ENCODE assay signal across 17 mouse cellular contexts in the genomic region with DNA sequence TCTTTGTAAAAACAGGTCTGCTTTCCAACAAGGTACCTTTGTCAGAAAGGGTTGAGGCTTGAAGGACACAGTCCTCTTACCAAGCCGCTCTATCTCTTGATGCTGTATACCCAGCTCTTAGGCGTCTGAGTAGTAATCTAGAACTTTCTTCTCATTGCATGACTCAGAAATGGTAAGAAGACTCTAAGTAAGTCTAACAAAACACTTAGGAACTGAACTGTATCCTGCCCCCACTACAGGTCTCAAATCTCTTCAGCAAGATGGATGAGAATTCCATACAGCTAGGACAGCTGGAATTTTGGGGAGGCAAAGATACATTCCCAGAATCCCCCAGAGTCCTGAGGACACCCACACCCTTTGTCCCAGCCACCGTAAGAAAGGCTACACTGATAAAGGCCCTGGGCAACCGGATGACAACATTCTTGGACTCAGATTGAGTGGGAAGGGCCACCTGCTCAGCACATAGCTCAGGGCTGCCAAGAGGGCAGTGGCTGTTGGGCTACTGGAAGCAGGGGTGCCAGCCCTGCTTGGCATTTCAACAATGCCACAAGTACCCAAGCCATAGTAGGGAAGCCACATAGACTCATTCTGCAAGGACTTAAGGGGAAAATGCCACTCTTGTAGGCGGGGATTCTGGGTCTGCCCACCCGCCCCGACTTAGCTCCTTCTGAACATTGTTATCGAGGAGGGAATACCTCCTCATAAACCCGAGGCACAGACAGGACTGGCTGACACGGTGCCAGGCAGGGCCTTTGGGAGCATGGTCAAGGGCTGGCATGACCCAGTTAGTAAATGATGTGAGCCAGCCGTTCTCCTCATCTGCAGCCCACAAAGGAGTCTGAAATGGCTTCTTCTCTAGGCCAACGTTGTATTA. TPM values are rescaled to one million over a fixed set of nuclear protein-coding genes. Genes with fewer than 3 reads are reported as not detected.
DNase-seq lines count a peak whose midpoint lies in the region; ATAC-seq and TF ChIP-seq lines count a peak whose summit lies in the region.
"Had no signal": no experiment of that assay in that cellular context is flagged by ENCODE, and none has a peak within 500 bp of the region (broad histone marks: within the 10 kb centered on the region; RNA-seq: fewer than 3 reads in every experiment).

No protein-coding gene starts in this region.

- no peaks in the 10 kb centered on the region for H3K79me2 ChIP-seq in myocyte (ENCODE audit: control insufficient read depth, insufficient read depth)

- H3K4me2 ChIP-seq in intestine, embryonic 14.5 days (ENCODE audit: low read length) = no peak overlapping the region
- no peak overlapping the region for H3K4me2 ChIP-seq in intestine, embryonic 15.5 days (replicated peaks)
- peak overlapping the region; percentile 75 for H3K4me2 ChIP-seq in myocyte (ENCODE audit: low read depth)
- H3K4me2 ChIP-seq: forebrain, embryonic 12.5 days; heart, embryonic 15.5 days had no signal

- H3K36me3 ChIP-seq in intestine, embryonic 14.5 days (ENCODE audit: control insufficient read depth, insufficient read depth, low read length) = no peaks in the 10 kb centered on the region
- H3K36me3 ChIP-seq in intestine, embryonic 15.5 days = no peaks in the 10 kb centered on the region
- H3K36me3 ChIP-seq in myocyte (ENCODE audit: control insufficient read depth, insufficient read depth) = no peaks in the 10 kb centered on the region
- H3K36me3 ChIP-seq: forebrain, embryonic 12.5 days; heart, embryonic 15.5 days had no signal

- no peaks in the 10 kb centered on the region for H3K9me3 ChIP-seq in intestine, embryonic 14.5 days (ENCODE audit: control insufficient read depth, low read length)
- H3K9me3 ChIP-seq in intestine, embryonic 15.5 days = no peaks in the 10 kb centered on the region
- H3K9me3 ChIP-seq: forebrain, embryonic 12.5 days; heart, embryonic 15.5 days had no signal

- H3K9ac ChIP-seq in intestine, embryonic 14.5 days (ENCODE audit: low read length) = no peak overlapping the region
- H3K9ac ChIP-seq in intestine, embryonic 15.5 days = no peak overlapping the region
- H3K9ac ChIP-seq: forebrain, embryonic 12.5 days; heart, embryonic 15.5 days had no signal

- no peak for TF ChIP-seq POLR2A in embryonic fibroblast, embryonic 13.5 days (IDR thresholded peaks at IDR 0.05; ENCODE audit: low read depth, low read length)
- TF ChIP-seq POLR2A in myocyte (IDR thresholded peaks at IDR 0.05; ENCODE audit: insufficient read length, low read depth) = no peak

- WGBS in intestine, embryonic 14.5 days = 80% methylated on average over 12 of the region's 12 CpGs
- 78% methylated on average over 12 of the region's 12 CpGs for WGBS in intestine, embryonic 15.5 days

- no peaks in the 10 kb centered on the region for H3K27me3 ChIP-seq in intestine, embryonic 14.5 days (replicated peaks; ENCODE audit: control insufficient read depth, insufficient read depth, low read length)
- H3K27me3 ChIP-seq in intestine, embryonic 15.5 days (replicated peaks) = no peaks in the 10 kb centered on the region
- H3K27me3 ChIP-seq in myocyte (ENCODE audit: control insufficient read depth, insufficient read depth, insufficient read length) = no peaks in the 10 kb centered on the region
- H3K27me3 ChIP-seq: forebrain, embryonic 12.5 days; heart, embryonic 15.5 days had no signal

- no peak for ATAC-seq in intestine, embryonic 14.5 days (replicated peaks; ENCODE audit: low FRiP score, low TSS enrichment, low read depth)
- no peak for ATAC-seq in intestine, embryonic 15.5 days
- ATAC-seq in inflammation-experienced regulatory T-cells, adult 6 months = no peak
- ATAC-seq: intestine, embryonic 16.5 days had no signal

- H3ac ChIP-seq in myocyte (ENCODE audit: control insufficient read depth, insufficient read length) = no peak overlapping the region

- peak; percentile 27 for DNase-seq in cerebellum, adult 9-10 months
- no peak for DNase-seq in cerebellum, adult 11 months
- peak; percentile 10 for DNase-seq in intestine, embryonic 14.5 days (ENCODE audit: low spot score)
- DNase-seq in ovary, adult 18-20 months (ENCODE audit: low spot score) = no peak
- DNase-seq: kidney, postnatal 36 days; thymus, adult 18-20 months had no signal

- no peak overlapping the region for H3K4me3 ChIP-seq in intestine, embryonic 14.5 days (ENCODE audit: low read depth, low read length)
- H3K4me3 ChIP-seq in intestine, embryonic 15.5 days (replicated peaks) = no peak overlapping the region
- no peak overlapping the region for H3K4me3 ChIP-seq in embryonic fibroblast, embryonic 13.5 days (ENCODE audit: insufficient read depth, low read length)
- H3K4me3 ChIP-seq in myocyte = no peak overlapping the region
- H3K4me3 ChIP-seq: forebrain, embryonic 12.5 days; heart, embryonic 15.5 days had no signal

- 0 out of 2 replicates have a peak, but pooled peaks cover 3% of the 10 kb centered on the region for H3K4me1 ChIP-seq in intestine, embryonic 14.5 days (replicated peaks; ENCODE audit: control insufficient read depth, insufficient read depth, low read length)
- 0 out of 2 replicates have a peak, but pooled peaks cover 4% of the 10 kb centered on the region for H3K4me1 ChIP-seq in intestine, embryonic 15.5 days (replicated peaks)
- H3K4me1 ChIP-seq in embryonic fibroblast, embryonic 13.5 days (ENCODE audit: control insufficient read depth, insufficient read depth, low read length) = peaks cover 16% of the 10 kb centered on the region; the same call in 1 of the 2 replicates
- H3K4me1 ChIP-seq: forebrain, embryonic 12.5 days had no signal

- no peak overlapping the region for H3K27ac ChIP-seq in intestine, embryonic 14.5 days (ENCODE audit: low read depth)
- H3K27ac ChIP-seq in intestine, embryonic 15.5 days = no peak overlapping the region
- H3K27ac ChIP-seq in embryonic fibroblast, embryonic 13.5 days (ENCODE audit: insufficient read depth, low read length) = peak overlapping the region; percentile 39; the same call in 1 of the 2 replicates
- H3K27ac ChIP-seq: forebrain, embryonic 12.5 days; heart, embryonic 15.5 days; macrophage had no signal

- no peak for TF ChIP-seq CTCF in embryonic fibroblast, embryonic 13.5 days (IDR thresholded peaks at IDR 0.05; ENCODE audit: borderline replicate concordance, insufficient read depth, low read length)

TF ChIP-seq in myocyte, 11 proteins besides CTCF, POLR2A, EP300 and RAD21:
- TF ChIP-seq E2F4 (IDR thresholded peaks at IDR 0.05; ENCODE audit: insufficient read depth) (no peak), CEBPB (IDR thresholded peaks at IDR 0.05; ENCODE audit: insufficient read depth, poor library complexity, severe bottlenecking) (peak; percentile 23; the same call in 1 of the 2 replicates), REST (IDR thresholded peaks at IDR 0.05; ENCODE audit: insufficient read depth, insufficient read length) (no peak), POLR2AphosphoS2 (IDR thresholded peaks at IDR 0.05; ENCODE audit: insufficient read length, low read depth) (no peak), MAX (IDR thresholded peaks at IDR 0.05; ENCODE audit: low read depth) (no peak), SRF (IDR thresholded peaks at IDR 0.05; ENCODE audit: control insufficient read depth, insufficient read length, low read depth) (no peak), MYOG (IDR thresholded peaks at IDR 0.05; ENCODE audit: control insufficient read depth in 1 of 3, insufficient read depth in 1 of 3, insufficient read length in 2 of 3, low read depth in 2 of 3) (peak; percentile 62 to 98 (median 85)), TCF3 (IDR thresholded peaks at IDR 0.05; ENCODE audit: insufficient read length, low read depth) (peak; percentile 87), USF1 (IDR thresholded peaks at IDR 0.05; ENCODE audit: low read depth) (no peak), MYOD1 (IDR thresholded peaks at IDR 0.05; ENCODE audit: control insufficient read depth in 1 of 3, insufficient read length in 2 of 3, low read depth in 2 of 3) (peak; percentile 16 to 98 (median 95)), TCF12 (IDR thresholded peaks at IDR 0.05; ENCODE audit: insufficient read depth, poor library complexity, severe bottlenecking) (peak; percentile 66)

RNA-seq across cellular contexts. Expression of a gene that starts 25.0 kb away (rescaled TPM):
- polyA plus RNA-seq in intestine, embryonic 14.5 days (2014; fragmentation: Nextera tagmentation; extraction: Ambion mirVana) = 56.2 and 57.2 TPM in 2 replicates
- polyA plus RNA-seq in intestine, embryonic 15.5 days (2015; fragmentation: Nextera tagmentation; extraction: Ambion mirVana) = 54.9 and 56.2 TPM in 2 replicates
- polyA plus RNA-seq in embryonic fibroblast, embryonic 13.5 days (2011; ENCODE audit: insufficient read length, low read depth, missing spikeins) = 233 and 249 TPM in 2 replicates
- 191 TPM for polyA plus RNA-seq in myocyte (2012; fragmentation: generic; extraction: Trizol)
- 10 to 100 TPM; 16.4 to 27.3 (median 22.0) TPM for polyA plus RNA-seq in inflammation-experienced regulatory T-cells, adult 6 months (2017; shearing (Covaris generic))

RNA-seq across cellular contexts. Expression of a gene that starts 43.0 kb away (rescaled TPM):
- polyA plus RNA-seq in intestine, embryonic 14.5 days (2014; fragmentation: Nextera tagmentation; extraction: Ambion mirVana) = not detected in 2 replicates
- polyA plus RNA-seq in intestine, embryonic 15.5 days (2015; fragmentation: Nextera tagmentation; extraction: Ambion mirVana) = not detected in 2 replicates
- not detected in 2 replicates for polyA plus RNA-seq in embryonic fibroblast, embryonic 13.5 days (2011; ENCODE audit: insufficient read length, low read depth, missing spikeins)
- not detected for polyA plus RNA-seq in myocyte (2012; fragmentation: generic; extraction: Trizol)
- polyA plus RNA-seq in inflammation-experienced regulatory T-cells, adult 6 months (2017; shearing (Covaris generic)) = not detected
- polyA plus RNA-seq: embryonic facial prominence, embryonic 11.5 days; forebrain, embryonic 12.5 days; heart, embryonic 15.5 days; intestine, embryonic 16.5 days; macrophage; midbrain, postnatal 0 days; small intestine, adult 2 months had no signal

Comparison
In these comparisons a context has a peak if more than half of its experiments do, and no peak if none do; other contexts are left out.
1. DNase-seq: peak in cerebellum, adult 9-10 months (single experiment) and intestine, embryonic 14.5 days (single experiment); none in cerebellum, adult 11 months (single experiment) and ovary, adult 18-20 months (single experiment).